Mouse (Mus musculus): ENCODE results near the gene Cd52.

DNA sequence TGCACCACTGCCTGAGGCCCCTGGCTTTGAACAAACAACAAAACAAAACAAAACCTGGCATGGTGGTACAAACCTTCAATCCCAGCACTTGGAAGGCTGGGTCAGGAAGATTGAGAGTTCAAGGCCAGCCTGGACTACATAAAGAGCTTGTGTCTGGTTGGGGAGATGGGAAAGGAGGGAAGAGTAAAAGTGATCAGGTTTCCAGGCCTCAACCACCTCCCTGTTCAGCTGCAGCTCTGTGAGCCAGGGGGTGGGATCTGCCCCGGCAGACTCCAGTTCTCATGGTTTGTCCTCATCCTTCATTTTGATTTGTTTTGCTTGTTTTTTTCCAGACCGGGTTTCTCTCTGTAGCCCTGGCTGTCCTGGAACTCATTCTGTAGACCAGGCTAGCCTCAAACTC is 21.6 kb upstream of the Cd52 start:
- no peak for TF ChIP-seq EP300 (IDR thresholded peaks at IDR 0.05; ENCODE audit: low read depth)
- TF ChIP-seq CTCF (IDR thresholded peaks at IDR 0.05; ENCODE audit: low read depth) = no peak

Data from liver, postnatal 0 days (tissue).